Mouse (Mus musculus) cerebellum, adult 18-20 months (tissue): ENCODE measurements around the gene Ube2g1.
"Not testable (repeated sequence)": the region's sequence is repeated elsewhere in the genome, so short reads cannot be mapped to it uniquely, and the experiment has no call there.

ENCODE experiments used
- DNase-seq, 2 experiments: peaks; one replicate each; pipeline ENCODE4 v3.0.0; 2021

The Ube2g1 gene

DNA sequence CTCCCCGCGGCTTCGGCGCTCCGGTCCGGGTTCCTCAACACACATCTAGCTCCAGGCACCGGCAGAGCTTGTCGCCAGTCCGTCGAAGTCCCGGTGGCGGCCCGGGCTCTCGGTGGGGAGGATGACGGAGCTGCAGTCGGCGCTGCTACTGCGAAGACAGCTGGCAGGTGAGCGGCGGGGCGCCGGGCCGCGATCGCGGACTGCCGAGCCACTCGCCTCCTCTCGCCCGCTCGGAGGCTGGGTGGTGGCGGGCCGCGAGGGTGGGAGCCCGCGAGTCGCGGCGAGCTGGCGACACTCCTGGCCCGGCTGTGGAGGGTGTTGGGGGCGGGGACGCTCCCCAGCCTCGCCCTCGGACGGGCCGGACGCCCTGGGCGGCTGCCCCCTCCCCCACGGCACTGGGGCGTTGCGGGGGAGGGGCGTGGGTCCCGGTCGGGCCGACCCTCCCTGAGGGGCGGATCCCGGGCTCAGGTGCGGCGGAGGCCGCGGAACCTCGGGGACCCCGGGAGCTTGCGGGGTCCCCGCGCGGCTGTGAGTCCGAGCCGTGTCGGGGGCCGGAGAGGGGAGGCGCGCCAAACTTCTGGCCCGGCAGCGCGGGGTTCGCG is 487 bp downstream of the Ube2g1 start:
- peak; percentile 40 to 75 for DNase-seq

DNA sequence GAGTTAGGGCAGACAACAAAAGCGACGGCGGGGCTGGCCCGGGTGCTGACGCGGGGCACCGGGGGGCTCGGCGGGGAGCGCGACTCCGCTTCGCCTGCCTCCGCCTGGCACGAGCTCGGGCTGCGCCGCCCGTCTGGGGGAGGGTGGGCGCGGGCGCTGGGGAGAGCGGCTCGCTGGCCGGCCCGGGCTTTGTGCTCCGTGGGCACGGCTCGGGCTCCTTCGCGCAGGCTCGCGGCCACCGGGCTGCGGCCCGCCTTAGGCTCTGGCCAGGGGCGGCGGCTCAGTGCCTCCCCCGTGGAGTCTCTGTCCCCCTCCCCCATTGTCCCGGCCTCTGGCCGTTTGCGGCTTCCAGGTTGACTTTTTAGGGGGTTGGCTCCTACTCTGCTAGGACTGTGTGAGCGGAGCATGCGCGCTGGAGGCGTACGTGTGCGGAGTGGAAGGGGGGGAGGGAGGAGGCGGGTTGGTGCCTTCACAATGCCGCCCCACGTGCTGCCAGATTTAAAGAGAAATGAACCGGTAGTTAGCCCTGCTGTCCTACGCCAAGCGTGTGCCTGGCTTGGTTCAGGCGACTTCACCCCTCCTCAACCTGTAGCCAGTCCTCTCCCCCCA is 1.1 kb downstream of the Ube2g1 start:
- DNase-seq, result peak; percentile 92 to 95

DNA sequence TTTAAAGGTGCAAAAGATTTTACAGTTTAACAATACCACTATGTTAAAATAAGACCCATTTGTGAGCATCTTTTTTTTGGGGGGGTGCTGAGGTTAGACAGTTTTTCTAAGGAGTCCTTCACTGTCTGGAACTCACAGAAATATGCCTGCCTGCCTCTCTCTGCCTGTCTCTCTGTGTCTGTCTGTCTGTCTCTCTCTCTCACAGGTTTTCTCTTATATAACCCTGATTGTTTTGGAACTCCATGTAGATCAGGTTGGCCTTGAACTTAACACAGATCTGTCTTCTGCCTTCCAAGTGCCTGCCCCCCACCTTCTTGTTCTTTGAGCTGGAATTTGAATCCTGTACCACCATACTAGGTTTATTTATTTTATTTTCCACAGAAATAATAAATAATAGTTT is 2.2 kb downstream of the Ube2g1 start:
- DNase-seq, result no peak

DNA sequence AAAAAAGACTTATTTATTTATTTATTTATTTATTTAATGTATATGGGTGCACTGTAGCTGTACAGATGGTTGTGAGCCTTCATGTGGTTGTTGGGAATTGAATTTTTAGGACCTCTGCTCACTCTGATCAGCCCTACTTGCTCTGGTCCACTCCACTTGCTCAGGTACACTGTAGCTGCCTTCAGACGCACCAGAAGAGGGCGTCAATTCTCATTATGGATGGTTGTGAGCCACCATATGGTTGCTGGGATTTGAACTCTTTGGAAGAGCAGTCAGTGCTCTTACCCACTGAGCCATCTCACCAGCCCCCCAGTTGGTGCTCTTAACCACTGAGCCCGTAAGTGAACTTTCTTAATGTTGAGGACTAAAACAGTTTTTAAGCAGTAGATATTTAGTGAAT is 7.3 kb downstream of the Ube2g1 start:
- not testable (repeated sequence) for DNase-seq

DNA sequence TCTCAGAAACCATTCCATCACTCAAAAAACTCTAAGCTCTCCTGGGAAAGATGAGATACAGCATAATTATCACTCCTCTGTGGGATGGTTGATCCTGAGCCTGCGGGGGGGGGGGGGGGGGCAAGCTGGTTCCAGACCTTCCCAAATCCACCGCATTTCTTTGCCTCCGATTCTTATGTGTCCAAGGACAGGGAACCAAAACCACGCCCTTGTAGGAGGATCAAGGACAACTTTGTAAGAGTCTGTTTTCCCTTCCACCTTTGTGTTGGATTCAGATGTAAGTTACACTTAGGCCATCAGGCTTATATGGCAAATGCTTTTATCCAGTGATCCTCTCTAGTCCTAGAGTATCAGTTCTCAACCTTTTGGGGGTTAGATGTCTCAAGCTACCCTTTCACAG is 8.8 kb downstream of the Ube2g1 start:
- no peak for DNase-seq

DNA sequence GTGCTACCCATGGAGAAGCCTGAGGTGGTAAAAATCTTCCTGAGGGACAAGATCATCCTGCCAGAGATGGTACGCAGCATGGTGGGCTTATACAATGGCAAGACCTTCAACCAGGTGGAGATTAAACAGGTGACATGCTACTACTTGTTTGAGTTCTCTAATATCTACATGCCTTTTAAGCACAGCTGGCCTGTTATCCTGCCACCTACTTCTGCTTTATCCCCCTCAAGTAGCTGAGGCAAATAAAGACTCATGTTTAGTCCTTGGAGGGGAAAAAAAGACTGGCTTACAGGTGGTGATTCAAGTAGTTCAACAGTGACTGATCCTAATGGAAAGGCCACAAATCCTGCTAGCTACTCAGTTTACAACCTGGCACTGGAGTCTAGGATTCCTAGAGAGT is 11.4 kb downstream of the Ube2g1 start:
- DNase-seq, result no peak

DNA sequence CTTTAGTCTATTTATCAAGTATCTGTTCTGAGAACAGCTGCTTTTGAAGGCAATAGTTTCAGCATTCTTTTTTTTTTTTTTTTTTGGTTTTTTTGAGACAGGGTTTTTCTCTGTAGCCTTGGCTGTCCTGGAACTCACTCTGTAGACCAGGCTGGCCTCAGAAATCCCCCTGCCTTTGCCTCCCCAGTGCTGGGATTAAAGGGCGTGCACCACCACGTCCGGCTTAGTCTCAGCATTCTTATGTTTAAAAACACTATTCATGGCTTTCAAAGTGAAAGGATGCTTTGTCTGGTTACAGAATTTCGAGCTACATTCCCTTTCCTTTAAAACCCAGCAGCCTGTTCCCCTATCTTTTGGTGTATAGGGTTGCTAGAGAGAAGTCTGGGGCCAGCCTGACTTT is 35.6 kb downstream of the Ube2g1 start:
- no peak for DNase-seq

DNA sequence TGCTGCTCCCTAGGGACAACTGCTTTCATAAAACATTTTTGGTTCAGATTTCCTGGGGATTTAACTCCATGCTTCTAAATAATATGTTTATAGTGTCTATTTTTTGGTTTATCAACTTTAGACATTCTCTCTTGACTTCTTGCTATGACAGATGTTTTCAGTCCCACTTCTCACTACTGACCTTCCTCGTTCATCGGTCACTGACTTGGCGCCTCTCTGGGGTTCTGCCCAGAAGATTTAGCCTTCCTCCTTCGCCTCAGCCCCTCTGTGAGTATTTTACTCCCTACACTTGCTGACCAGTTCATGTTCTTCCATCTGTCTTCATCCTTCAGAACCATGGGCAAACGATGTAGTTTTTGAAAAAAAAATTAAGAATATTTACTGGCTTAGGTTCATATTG is 38.3 kb downstream of the Ube2g1 start:
- no peak for DNase-seq

DNA sequence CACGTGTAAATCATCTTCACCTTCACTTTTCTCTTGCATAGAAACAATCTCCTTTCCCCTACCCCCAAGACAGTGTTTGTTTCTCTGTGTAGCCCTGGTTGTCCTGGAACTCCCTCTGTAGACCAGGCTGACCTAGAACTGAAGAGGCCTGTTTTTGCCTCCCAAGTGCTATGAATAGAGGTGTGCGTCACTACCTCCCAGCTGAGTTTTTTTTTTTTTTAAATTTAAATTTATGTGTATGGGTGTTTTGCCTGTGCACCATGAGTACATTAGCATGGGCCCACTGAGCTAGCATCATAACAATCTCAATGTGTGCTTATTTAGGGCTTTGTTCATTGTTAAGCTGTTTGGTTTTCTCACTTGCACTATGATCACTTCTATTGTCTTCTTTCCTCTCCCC is 43.3 kb downstream of the Ube2g1 start:
- DNase-seq, result no peak

DNA sequence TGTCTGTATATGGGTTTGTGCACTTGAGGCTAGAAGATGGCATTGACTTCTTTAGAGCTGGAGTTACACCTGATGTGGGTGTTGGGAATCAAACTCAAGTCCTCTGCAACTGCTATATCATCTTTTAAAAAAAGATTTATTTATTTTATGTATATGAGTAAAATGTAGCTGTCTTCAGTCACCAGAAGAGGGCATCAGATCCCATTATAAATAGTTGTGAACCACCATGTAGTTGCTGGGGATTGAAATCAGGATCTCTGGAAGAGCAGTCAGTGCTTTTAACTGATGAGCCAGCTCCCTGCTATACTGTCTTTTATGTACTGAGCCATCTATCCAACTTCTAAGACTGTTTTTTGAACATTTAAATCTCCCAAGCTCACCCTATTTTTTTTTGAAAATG is 52.8 kb downstream of the Ube2g1 start:
- no peak for DNase-seq

DNA sequence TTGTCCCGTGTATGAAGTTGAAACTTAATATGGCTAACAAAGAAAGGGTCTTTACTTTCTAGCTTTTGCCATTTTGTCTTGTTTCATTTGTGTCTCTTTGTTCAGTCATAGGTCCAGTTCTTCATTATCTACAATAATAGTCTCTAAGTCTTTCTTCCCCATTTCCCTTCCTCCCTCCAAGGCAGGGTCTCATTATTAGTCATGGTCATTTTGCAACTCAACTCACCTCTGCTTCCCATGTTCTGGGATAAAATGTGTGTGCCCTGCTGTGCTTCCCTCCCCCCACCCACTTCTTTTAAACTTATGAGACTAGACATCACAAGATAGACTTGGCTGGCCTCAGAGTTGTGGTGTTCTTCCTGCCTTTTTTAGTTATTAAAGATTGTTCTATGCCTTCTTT is 53.3 kb downstream of the Ube2g1 start:
- no peak for DNase-seq

DNA sequence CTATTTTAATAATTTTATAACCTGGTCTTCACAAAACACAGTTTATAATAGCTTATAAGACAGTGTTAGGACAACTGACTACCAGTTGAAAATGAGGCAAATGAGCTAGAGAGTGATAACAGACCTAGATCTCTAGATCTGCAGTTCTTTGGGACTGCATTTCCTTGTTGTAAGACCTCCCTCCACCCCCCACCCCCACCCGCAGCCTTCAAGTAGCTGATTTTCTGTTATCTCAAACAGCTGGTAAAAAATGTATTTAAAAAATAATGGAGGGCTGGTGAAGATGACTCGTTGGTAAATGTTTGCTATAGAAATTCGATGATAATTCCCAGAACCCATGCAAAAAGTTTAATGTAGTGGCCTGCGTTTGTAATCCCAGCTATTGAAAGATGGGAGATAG is 57.6 kb downstream of the Ube2g1 start:
- DNase-seq, result no peak

DNA sequence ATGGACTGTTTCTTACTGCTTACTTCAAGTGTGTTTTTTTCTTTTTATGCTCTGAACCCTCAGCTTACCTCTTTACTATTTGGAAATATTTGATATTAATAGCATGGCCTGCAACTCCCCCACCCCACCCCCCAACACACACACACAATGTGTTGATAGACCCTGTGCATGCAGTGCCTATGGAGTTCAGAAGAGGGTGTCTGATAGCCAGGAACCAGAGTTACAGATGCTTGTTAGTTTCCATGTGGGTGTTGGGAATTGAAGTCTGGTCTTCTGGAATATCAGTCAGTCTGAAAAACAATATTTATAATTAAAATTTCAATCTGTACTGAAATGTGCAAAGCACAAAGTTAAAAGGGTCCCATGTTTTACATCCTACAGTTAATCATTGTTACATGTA is 63.6 kb downstream of the Ube2g1 start:
- no peak for DNase-seq

DNA sequence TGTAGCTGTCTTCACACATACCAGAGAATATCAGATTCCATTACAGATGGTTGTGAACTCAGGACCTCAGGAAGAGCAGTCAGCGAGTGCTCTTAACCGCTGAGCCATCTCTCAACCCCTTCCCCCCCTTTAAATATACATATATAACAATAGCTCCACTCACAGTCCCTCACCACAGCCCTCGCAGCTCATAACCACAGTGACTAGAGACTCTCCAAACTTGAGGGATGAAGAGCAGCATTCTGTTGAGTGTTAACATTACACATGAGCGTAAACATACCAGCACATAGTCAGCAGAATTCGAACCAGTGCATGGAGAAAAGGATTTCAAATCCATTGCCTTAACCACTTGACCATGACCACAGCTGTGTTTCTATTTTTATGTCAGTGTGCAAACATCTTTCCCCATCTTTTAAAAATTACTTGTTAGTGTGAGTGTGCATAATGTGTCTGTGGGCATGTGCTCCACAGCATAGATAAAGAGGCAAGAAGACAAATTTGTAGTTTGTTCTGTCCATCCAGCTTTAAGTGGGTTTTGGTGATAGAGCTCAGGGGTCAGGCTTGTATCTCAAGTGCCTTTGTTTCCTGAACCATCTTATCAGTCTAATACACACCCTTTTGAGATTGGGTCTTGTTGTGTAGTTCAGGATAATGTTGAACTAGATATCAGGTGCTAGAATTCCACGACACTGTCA is 64.4 kb downstream of the Ube2g1 start:
- DNase-seq, result no peak

DNA sequence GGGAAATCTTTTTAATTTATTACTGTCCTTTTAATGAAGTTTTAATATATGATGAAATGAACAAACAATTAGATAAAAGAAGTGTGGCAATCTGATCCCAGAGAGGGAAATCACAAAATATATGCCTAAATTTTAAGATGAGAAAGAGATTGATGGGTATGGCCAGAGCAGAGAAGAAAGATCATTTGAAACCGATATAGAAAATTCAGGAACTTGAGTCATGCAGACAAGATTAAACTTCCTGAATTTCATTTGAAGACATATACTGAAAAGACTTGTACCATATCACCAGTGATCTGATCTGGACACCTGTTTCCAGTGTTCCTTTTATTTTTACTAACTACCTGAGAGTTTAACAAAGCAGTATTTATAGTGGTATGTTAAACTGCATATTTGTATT is 65.4 kb downstream of the Ube2g1 start:
- no peak for DNase-seq

DNA sequence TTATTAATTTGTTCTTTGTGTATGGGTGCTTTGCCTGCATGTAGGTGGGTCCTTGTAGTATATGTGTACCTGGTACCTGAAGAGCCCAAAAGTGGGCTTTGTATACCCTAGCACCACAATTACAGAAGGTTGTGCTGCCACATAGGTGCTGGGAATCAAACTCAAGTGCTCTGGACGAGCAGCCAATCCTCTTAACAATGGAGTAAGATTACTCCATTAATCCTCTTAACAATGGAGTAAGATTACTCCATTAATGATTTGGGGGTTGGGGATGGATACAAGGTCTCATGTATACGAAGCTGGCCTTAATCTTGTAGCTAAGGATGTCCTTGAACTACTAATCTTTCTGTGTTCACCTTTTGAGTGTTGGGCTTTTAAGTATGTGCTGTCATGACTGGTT is 68.2 kb downstream of the Ube2g1 start:
- DNase-seq, result no peak

DNA sequence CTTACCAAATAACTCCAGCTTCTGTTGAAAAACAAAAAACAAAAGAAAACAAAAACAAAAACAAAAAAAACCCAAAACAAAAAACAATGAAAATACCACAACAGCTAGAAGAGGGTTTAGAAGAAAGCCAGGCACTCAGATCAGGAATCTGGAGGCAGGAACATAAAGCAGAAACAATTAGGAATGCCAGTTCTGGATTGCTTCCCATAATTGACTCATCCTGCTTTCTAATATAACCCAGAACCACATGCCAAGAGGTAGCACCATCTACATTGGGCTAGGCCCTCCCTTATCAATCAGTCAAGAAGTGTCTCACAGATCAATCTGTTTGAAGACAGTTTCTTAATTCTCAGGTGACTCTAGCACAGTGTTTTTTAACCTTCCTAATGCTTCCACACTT is 73.6 kb downstream of the Ube2g1 start:
- no peak for DNase-seq

DNA sequence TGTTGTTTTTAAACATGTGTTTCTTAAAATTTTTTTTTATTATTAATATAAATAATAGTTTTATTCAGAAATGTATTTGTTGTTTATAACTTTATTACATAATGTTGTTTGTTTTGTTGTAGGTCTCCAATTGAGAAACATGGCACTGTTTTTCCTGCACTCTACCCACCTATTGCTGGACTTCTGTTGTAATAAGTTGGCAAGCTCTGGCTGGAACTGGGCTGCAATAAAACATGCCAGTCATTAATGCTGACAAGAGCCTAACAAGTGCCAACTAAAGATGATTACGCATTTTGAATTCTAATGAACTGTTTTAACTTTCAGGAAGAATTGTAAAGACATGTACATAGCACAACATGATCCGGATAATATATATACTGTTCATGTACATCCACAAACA is 76.3 kb downstream of the Ube2g1 start:
- no peak for DNase-seq

DNA sequence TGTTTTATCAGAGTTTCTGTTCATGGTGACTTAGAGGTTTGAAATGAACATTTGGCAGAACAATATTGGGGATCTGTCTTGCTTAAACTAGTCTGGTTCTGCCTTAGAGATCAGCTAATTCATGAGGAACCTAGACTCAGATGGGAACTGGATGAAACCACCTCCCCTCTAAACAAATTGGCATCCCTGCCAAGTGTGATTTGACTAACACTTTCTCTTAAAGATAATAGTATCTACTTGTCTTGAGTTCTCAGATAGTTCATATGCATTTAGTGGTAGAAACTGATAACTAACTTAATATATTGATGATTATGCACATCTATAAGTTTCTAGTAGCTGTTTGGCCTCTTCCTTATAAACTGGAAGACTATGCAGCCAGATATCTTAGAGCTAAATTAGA is 79.6 kb downstream of the Ube2g1 start:
- DNase-seq, result no peak

DNA sequence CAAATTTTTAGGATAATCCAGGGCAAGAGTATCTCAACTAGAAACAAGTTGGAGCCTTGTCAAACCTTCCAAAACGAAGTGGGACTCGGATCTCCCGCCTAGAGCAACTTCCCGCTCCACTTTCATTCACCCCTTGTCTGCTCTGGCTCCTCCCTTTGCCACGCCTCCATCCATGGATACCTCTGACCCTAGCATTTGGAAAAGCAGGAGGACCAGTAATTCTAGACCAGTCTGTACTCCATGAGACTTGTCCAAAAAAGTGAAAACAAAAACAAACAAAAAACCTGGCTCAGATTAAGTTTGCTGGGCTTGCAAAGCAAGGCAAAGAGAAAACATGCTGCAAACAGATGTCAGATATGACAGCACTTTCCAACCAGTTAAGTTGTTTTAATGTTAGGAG is 81.2 kb downstream of the Ube2g1 start:
- DNase-seq, result no peak

DNA sequence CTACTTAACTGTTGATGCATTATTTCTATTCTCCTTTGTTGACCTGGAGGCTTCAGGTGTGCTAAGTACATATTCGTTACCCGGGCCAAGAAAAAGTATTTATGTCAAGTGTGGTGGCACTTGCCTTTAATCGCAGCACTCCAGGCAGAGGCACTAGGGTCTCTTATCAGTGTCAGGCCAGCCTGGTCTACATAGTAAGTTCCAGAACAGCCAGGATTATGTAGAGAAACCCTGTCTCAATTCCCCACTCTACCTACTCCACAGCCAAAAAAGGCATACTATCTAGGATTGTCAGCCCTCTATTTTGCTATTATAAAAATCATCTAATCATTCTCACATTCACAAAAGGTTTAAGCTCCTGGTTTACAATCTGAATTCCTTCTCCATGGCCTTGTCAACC is 82.0 kb downstream of the Ube2g1 start:
- DNase-seq, result no peak

DNA sequence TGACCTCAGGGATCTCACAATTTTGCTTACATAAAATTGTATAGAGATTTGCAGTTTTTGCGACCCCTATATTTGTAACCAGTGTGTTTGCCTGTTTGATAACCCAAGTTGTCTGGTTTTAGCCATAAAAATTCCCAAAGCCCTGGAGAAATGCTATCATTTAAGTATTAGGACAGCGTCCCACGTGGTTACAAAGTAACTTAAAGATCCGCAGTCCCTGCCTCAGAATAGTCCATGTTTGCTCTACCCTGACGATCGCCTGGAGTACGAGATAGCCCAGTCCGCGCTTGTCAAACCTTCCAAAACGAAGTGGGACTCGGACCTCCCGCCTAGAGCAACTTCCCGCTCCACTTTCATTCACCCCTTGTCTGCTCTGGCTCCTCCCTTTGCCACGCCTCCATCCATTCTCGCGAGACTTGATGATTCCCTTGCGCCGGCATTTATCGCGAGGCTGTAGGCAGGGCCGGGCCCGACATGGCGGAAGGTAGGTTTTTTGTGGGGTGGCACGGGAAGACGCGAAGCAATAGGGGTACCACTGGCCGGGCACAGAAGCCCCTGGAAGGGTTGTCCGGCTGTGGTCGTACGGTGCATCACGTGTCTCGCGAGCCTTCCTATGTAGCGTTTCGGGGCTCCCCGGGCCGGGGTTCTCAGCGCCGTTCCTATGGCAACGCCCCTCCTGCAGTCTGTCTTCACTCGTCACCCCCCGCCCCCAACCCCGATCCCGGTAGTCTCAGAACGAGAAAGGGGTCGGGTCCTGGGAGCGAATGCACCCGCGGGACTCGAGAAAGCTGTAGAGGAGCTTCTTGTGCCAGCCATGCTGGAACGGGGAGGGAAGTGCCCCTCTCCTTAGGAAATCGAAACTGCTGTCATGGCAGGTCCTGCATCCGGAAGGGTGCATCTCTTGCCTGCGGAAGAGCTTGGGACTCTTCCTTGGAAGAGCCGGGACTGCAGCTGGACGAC is 82.7 kb downstream of the Ube2g1 start, which contains the start of gene Ankfy1:
TSS of gene Ankfy1 (plus strand) at position 456 of the 960 bp plus-strand sequence.
- peak; percentile 89 to 96 for DNase-seq

DNA sequence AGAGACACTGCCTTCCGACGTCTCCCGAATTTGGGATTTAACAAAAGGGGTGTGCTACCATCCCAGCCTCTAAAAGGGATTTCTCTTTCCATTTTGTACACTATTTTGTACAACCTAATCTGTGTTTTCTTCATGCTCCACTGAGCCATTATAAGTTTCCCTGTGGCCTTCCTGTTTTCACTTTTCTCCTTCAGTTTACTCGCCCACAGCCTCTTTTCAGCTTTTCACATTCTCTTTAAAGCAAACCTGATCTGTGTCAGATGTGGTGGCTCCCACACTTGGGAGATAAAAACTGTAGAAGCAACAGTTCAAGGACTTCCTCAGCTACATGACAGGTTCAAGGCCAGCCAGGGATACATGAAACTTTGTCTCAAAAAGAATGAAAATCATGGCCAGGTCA is 85.3 kb downstream of the Ube2g1 start:
- DNase-seq, result no peak
